Mouse (Mus musculus) frontal cortex, postnatal 25 days (tissue): ENCODE measurements at regions not wholly inside any gene's neighbourhood (a gene's known extent, or its start where the extent isn't known, plus 50 kb on each side); places are given as distances from the start of the nearest gene placed in this dataset.
"Not testable (repeated sequence)": the region's sequence is repeated elsewhere in the genome, so short reads cannot be mapped to it uniquely, and the experiment has no call there.

Experiments
- DNase-seq, 2 experiments: peaks; one replicate each; pipeline ENCODE4 v3.0.0; 2022; ENCODE audit warnings: low spot score in 2 of 2

GRCm38 (mm10) chr3:21726747-21727505 is 349.5 kb upstream of the Tbl1xr1 start:
- DNase-seq, result no peak

- DNase-seq, result no peak
Observed at GRCm38 (mm10) chr3:21728019-21728418, 348.4 kb upstream of the Tbl1xr1 start.

GRCm38 (mm10) chr3:21729328-21729727 is 347.1 kb upstream of the Tbl1xr1 start:
- DNase-seq, result no peak

GRCm38 (mm10) chr3:21735688-21736087 is 340.8 kb upstream of the Tbl1xr1 start:
- DNase-seq, result not testable (repeated sequence)

- no peak for DNase-seq
Observed at GRCm38 (mm10) chr3:21739720-21740119, 336.7 kb upstream of the Tbl1xr1 start.

GRCm38 (mm10) chr3:21744107-21744506 is 332.3 kb upstream of the Tbl1xr1 start:
- no peak for DNase-seq

GRCm38 (mm10) chr3:21760516-21761218 is 315.8 kb upstream of the Tbl1xr1 start:
- no peak for DNase-seq

- no peak for DNase-seq
Observed at GRCm38 (mm10) chr3:21761219-21761600, 315.2 kb upstream of the Tbl1xr1 start.

- no peak for DNase-seq
Observed at GRCm38 (mm10) chr3:21761909-21762308, 314.5 kb upstream of the Tbl1xr1 start.

GRCm38 (mm10) chr3:21768081-21768480 is 308.4 kb upstream of the Tbl1xr1 start:
- DNase-seq, result no peak

- DNase-seq, result no peak
Observed at GRCm38 (mm10) chr3:21769920-21770547, 306.4 kb upstream of the Tbl1xr1 start.

GRCm38 (mm10) chr3:21771752-21772298 is 304.6 kb upstream of the Tbl1xr1 start:
- DNase-seq, result peak in 1 of 2 experiments; percentile 11

GRCm38 (mm10) chr3:21774172-21774842 is 302.1 kb upstream of the Tbl1xr1 start:
- DNase-seq, result no peak

- DNase-seq, result no peak
Observed at GRCm38 (mm10) chr3:21778789-21779188, 297.7 kb upstream of the Tbl1xr1 start.

- DNase-seq, result no peak
Observed at GRCm38 (mm10) chr3:21791983-21792631, 284.3 kb upstream of the Tbl1xr1 start.

GRCm38 (mm10) chr3:21798139-21798538 is 278.3 kb upstream of the Tbl1xr1 start:
- no peak for DNase-seq

- DNase-seq, result not testable (repeated sequence)
Observed at GRCm38 (mm10) chr3:21803886-21804285, 272.6 kb upstream of the Tbl1xr1 start.

GRCm38 (mm10) chr3:21806494-21807157 is 269.8 kb upstream of the Tbl1xr1 start:
- DNase-seq, result no peak

GRCm38 (mm10) chr3:21808539-21808938 is 267.9 kb upstream of the Tbl1xr1 start:
- DNase-seq, result no peak

- DNase-seq, result no peak
Observed at GRCm38 (mm10) chr3:21809769-21810470, 266.5 kb upstream of the Tbl1xr1 start.
